Mouse (Mus musculus) spleen, postnatal 14 days (tissue): Measurements from ENCODE around the gene Cstad.

Experiments used
- DNase-seq, 2 experiments: peaks; one replicate each; pipeline ENCODE4 v3.0.0; 2021 to 2022; ENCODE audit warnings: low spot score in 2 of 2

Gene Cstad

DNA sequence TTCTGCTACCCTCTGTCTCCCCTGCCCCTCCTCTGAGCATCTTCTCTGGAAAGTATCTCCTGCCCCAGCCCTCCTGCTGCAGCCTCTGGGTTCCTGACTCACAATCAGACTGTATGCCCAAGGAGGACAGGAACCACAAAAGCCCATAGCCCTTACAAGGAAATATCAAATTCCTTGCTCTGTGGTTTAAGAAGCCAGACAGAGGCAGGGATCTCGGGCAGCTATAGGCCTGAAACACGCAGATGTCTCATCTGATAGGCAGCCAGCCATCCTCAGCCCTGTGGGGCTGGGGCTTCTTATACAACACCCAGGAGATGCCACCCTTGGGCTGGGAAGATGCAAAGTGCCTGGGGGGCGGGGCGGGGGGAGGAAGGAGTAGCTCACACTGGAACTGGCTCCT, 956 bp downstream of the Cstad start:
- DNase-seq, result no peak

DNA sequence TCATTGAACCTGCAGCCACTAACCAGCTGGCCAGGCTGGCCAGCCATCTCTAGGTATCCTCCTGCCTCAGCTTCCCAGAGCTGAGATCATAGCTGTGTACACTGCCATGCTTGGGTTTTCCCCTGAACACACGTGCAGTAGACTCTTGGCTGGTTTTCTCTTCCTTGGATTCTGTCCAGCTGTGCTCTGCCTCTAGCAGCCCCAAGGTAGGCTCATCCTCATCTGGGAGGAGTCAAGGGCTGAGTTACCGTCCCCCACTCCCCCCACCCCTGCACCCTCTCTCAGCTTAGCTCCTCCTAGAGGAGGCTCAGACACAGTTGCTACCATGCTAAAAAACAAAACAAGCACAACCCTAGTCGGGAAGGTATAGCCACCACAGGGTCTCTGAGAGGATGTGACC, 4.8 kb downstream of the Cstad start:
- no peak for DNase-seq

GRCm38 (mm10) chr2:30600291-30600690, 5.5 kb downstream of the Cstad start:
- DNase-seq, result no peak

GRCm38 (mm10) chr2:30600965-30601841, 6.4 kb downstream of the Cstad start:
- no peak for DNase-seq

DNA sequence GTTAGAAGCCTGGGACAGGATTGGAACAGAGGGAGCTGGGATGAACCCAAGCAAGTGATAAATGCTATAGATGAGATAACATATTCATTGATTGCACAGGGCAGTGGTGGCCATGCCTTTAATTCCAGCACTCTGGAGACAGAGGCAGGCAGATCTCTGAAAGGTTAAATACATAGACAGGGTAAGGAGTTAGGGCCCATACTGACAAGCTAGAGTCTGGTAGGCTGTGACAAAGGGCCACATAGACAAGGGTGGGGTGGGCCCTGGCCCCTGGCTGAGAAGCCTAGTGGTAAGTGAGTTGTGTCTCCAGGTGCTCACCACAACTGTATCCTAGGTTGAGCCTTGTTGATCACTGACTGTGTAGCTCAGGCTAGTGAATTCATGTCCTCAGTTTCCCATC, 7.6 kb downstream of the Cstad start:
- no peak for DNase-seq

- DNase-seq, result no peak
Observed at GRCm38 (mm10) chr2:30603731-30604130, 8.9 kb downstream of the Cstad start.

DNA sequence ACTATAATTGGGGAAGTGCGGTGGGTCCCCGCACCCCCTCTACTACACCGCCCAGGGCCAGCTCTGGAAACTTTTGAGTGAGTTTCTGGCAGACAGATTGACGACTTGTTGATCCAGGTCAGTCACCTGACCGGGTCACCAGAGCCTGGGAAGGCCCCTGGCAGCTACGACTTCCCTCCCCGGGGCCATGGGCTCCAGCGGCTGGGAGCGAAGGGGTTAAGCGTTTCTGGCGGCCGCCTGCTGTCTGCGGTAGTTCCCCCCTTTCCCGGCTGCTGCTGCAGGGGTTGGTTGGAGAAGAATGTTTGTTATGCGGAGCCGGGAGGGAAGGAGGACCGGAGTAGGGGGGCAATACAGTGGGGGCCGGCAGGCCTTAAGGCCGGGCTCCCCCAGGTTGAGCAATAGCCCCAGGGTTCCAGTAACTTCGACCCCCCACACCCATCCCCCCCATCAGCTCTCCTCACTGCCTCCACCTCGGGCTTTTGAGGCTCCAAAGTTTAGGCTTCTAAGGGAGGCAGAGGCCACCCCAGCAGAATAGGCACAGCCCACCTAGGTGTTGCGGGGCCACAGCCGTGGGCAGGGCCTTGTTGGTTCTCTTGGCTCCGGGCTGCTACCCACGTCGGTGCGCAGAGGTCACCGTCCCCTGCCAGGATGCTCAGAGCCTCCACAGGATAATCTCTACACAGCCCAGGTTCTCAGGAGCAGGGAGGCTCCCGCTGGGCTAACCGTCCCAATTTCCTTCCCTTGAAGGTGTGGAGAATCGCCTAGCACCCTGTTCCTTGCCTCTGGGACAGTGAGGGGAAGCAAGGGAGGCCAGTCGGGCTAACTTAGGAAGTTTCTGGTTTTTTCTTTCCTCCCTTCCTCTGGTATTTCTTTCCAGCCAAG, 10.3 kb downstream of the Cstad start:
- no peak for DNase-seq

DNA sequence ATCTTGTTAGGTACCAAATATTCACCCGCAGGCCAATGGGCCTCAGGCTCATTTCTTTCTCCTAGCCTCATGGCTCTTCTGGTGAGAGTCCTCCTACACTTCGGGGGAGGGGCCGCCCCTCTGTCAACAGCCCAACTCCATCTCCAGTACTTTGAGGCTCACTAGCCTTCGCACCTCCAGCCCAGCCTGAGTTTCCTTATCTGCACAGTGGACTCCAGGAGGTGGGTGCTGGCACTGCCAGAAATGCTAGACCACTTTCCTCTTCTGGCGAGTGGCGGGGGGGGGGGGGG, 10.9 kb downstream of the Cstad start:
- no peak for DNase-seq

DNA sequence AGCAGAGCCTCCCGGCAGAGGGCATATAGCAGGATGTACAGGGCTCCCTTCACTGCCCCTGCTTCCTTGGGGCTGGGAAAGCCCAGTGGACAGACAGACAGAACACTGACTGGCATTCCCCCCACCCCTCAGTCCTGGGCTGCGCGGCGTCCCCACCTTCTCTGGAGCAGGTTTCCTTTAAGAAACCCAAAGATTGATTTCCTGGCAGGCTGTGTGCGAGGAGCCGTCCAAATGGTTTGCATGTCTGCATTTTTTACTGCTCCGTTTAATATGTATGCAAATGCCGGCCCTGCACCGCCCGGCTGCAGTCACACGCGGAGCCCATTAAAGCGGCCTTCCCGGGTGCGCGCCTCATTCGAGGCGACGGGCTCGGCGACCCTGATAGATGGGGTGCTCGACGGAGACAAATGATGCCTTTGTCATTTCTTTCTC, 11.8 kb downstream of the Cstad start:
- DNase-seq, result no peak

- DNase-seq, result no peak
Observed at GRCm38 (mm10) chr2:30607941-30608340, 13.1 kb downstream of the Cstad start.

- no peak for DNase-seq
Observed at GRCm38 (mm10) chr2:30608690-30609201, 13.9 kb downstream of the Cstad start.

- DNase-seq, result no peak
Observed at GRCm38 (mm10) chr2:30613574-30613973, 18.7 kb downstream of the Cstad start.

DNA sequence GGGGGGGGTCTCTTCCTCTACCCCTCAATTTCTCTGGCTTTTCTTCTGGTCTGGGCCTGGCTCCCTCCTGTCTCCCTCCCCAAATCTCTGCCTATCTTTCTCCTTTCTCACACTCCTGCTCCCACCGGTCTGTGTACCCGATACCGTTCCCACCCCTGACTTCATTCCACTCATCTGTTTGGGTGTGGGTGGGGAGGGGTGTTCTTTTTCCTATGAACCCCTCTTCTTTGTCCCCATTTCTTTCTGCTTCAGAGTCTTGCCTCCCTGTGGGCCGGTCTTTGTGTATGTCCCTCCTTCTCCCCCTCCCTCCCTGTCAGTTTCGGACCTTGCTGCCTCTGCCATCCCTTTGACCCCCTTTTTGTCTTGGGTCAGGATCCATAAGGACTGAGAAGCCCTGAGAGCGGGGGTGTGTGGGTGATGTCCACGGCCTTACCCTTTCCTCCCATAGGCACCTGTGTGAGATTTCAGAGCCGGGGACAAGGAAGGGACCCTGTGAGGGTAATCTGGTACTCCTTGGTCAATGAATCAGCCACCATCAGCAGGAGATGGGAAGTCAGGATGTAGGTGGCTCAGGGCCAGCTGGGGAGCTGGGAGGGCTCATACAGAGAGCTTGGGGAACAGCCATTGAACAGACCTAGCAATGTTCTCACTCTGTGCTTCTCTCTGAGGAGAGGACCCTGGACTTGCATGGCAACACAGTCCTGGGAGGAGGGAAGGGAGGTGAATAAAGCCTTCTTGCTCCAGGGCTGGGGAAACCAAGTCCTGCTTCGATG, 19.5 kb downstream of the Cstad start:
- no peak for DNase-seq

GRCm38 (mm10) chr2:30615869-30616268, 21.0 kb downstream of the Cstad start:
- no peak for DNase-seq

DNA sequence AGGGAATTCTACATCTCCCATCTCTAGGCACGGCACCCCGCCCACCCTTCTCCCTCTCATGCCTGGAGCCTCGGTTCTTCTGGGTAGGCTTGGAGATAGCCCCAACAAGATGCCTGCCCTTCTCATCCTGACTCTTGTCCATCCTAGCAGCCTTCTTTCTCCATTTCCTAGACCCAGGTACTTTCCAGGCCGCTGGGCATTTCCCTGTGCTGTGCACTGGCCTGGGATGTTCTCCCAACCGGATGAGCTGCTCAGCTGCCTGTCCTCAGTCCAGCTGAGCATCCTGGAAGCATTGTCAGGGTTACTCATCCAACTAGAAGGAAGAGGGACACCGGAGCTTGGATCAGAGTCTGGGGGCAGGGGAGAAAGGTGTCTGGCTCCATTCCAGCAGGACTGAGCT, 21.6 kb downstream of the Cstad start:
- no peak for DNase-seq

GRCm38 (mm10) chr2:30618487-30619248, 23.8 kb downstream of the Cstad start:
- no peak for DNase-seq

DNA sequence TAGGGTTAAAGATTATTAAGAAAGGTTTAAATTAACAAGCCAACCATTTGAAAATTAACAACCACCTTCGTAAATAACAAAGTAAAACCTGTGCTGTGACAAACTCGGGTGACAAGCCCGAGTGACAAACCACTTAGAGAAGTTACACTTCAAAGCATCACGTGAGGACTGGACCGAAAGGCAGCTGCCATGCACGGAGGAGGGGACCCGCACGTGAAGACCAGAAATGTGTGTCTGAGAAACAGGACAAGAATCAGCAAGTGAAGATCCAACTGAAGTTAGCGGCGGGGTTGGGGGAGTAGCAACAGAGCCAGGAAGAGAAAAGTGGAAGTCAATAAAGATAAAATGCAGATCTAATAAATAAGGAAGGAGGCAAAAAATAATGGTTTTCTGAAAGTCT, 29.0 kb downstream of the Cstad start:
- no peak for DNase-seq

DNA sequence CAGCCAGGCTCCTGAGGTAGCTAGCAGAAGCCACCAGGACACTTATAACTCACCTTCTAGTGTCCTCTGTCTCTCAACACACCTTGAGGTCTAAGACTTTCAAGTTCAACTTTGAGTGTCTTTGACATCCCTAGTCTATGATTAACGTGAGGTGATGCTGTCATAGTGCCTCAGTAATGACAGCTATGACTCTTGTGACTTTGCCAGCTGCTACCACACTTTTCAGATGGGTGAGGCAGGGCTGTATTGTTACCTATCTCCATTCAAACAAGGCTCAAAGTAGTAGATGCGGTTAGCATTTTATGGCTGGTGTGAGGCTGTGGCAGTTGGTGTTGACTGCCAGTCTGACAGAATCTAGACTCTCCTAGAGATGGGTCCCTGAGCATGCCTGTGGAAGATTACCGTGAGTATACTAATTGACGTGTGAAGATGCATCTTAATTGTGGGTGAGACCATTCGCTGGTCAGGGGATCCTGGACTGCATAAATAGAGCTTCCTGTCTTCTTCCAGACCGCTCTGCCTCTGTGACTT, 30.5 kb downstream of the Cstad start:
- no peak for DNase-seq

DNA sequence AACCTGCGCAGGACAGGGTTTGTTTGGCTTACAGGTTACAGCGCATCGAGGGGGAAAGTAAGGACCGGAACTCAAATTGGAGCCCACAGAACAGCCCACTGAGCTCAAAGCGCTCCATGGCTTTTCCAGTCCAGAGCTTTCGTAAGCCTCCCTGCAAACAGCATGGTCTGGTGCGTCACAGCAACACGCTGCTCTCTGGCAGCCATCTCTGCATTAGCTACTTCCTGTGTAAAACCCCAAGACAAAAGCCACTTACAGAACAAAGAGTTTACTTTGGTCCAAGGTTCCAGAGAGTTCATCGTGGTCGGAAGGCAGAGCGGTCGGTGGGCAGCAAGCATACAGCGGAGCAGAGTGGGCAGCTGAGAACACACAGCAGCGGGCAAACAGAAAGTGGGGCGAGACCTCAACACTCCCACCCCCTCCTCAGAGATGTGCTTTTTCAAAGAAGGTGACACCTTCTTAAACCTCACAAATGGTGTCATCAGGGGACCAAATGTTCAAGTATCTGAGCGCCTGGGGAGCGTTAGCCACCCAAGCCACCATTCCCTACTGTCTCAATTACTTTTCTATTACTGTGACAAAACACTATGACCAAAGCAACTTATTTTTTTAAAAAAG, 31.3 kb downstream of the Cstad start:
- DNase-seq, result no peak

DNA sequence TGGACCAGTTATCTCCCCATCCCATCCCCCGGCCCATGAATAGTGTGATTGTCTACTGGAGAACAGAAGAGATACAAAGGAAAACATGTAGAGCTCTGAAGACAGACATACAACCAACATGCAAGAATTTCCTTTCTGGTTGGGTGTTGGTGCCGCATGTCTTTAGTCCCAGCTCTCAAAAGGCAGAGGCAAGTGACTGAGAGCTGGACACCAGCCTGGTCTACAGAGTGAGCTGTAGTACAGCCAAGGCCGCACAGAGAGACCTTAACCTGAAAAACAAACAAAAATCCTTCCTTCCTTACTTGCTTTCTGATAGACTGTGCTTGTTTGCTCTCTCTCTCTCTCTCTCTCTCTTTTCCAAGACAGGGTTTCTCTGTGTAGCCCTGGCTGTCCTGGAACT, 32.5 kb downstream of the Cstad start:
- DNase-seq, result no peak

GRCm38 (mm10) chr2:30628374-30628773, 33.5 kb downstream of the Cstad start:
- no peak for DNase-seq
